Mouse (Mus musculus): Measurements from ENCODE around the gene Gfm2. TPM values are rescaled to one million over a fixed set of nuclear protein-coding genes. Genes with fewer than 3 reads are reported as not detected.

Gfm2 gene
- polyA plus RNA-seq, 1 experiment: 14.7 TPM

DNA sequence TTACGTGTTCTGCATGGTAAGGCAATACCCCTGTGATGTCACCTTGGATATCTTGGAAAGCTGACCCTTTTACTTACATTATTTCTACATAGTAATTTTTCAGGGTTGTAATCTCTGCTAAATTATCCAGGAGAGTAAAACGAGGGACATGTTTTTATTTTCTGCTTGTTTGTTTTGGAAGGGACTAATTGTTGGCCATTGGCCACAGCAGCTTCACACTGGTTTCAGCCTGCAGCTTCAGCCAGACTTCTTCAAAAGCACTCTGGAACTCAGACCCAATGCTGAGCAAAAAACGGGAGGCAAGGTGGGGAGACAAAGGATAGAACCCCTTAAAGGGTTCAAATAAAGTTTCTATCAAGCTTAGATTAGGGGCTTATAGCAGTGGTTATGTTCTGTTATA, 92.4 kb downstream of the Gfm2 start:
- 75% methylated on average over 3 of the region's 3 CpGs for WGBS
- Histone ChIP-seq H3K27me3 (ENCODE audit: control insufficient read depth, insufficient read depth, low read length) (no peaks in the 10 kb centered on the region), H3K36me3 (ENCODE audit: control insufficient read depth, insufficient read depth, low read length) (no peaks in the 10 kb centered on the region), H3K27ac (ENCODE audit: insufficient read depth, low read depth, low read length) (no peak overlapping the region), H3K4me3 (ENCODE audit: low read depth, low read length) (no peak overlapping the region), H3K4me1 (ENCODE audit: control insufficient read depth, insufficient read depth, insufficient read length, low read length) (no peaks in the 10 kb centered on the region)
- TF ChIP-seq CTCF (IDR thresholded peaks at IDR 0.05; ENCODE audit: extremely low read depth, insufficient read length, insufficient replicate concordance, low read depth, low read length): no peak

Other genes starting within 250 kb of the Gfm2 start
- 4.4 and 12.0 TPM in 2 replicates for gene Gcnt4, start 213.2 kb upstream of the Gfm2 start, polyA plus RNA-seq (2012; rRNA removed)
- 0.23 and 0.33 TPM in 2 replicates for gene 1700029F12Rik, start 103.6 kb upstream of the Gfm2 start, polyA plus RNA-seq (2012; rRNA removed)
- not detected in 2 replicates for gene Fam169a, start 70.7 kb upstream of the Gfm2 start, polyA plus RNA-seq (2012; rRNA removed)
- 1.5 and 1.7 TPM in 2 replicates for gene Gm6169, start 38.7 kb upstream of the Gfm2 start, polyA plus RNA-seq (2012; rRNA removed)
- gene Nsa2, start within 50 bp of the Gfm2 start, polyA plus RNA-seq (2012; rRNA removed): 5.8 and 8.7 TPM in 2 replicates
- 82.6 and 294 TPM in 2 replicates for gene Hexb, start 60.4 kb downstream of the Gfm2 start, polyA plus RNA-seq (2012; rRNA removed)
- 3.4 and 4.6 TPM in 2 replicates for gene Enc1, start 103.2 kb downstream of the Gfm2 start, polyA plus RNA-seq (2012; rRNA removed)

All from small intestine, adult 2 months (tissue).